Mouse (Mus musculus) hindbrain, embryonic 11.5 days (tissue): ENCODE results near the gene Ttll10. TPM values are rescaled to one million over a fixed set of nuclear protein-coding genes. Genes with fewer than 3 reads are reported as not detected.

ENCODE experiments used
- ATAC-seq: fragments of 200-750 bp; cut with Nextera tagmentation; 2 replicates; pipeline ENCODE4 v1.8.0; 2017; ENCODE audit warnings: mild to moderate bottlenecking, moderate TSS enrichment, moderate library complexity; ENCODE audit not compliant: low FRiP score
- DNase-seq: peaks from one replicate; pipeline ENCODE4 v3.0.0-alpha.2; 2015; ENCODE audit warnings: low spot score
- H3K27ac ChIP-seq: fragments of 300-500 bp; sonication (generic); 2 replicates; pipeline ENCODE4 v1.5.1; 2014; ENCODE audit warnings: mild to moderate bottlenecking, low read depth, low read length
- H3K27me3 ChIP-seq: fragments of 300-500 bp; sonication (generic); 2 replicates; pipeline ENCODE4 v1.6.1; 2014; ENCODE audit warnings: mild to moderate bottlenecking, low read length, moderate library complexity, mixed read lengths; ENCODE audit not compliant: control insufficient read depth, insufficient read depth
- H3K36me3 ChIP-seq: fragments of 300-500 bp; sonication (generic); 2 replicates; pipeline ENCODE4 v1.6.1; 2014; ENCODE audit warnings: mild to moderate bottlenecking, low read length, moderate library complexity, mixed read lengths; ENCODE audit not compliant: control insufficient read depth, insufficient read depth
- H3K4me1 ChIP-seq: fragments of 300-500 bp; sonication (generic); replicated peaks from 2 replicates; pipeline ENCODE4 v1.6.1; 2014; ENCODE audit warnings: low read length, mixed read lengths; ENCODE audit not compliant: control insufficient read depth, insufficient read depth
- H3K4me2 ChIP-seq: fragments of 300-500 bp; sonication (generic); replicated peaks from 2 replicates; pipeline ENCODE4 v1.6.1; 2014; ENCODE audit warnings: mild to moderate bottlenecking, low read depth, low read length
- H3K4me3 ChIP-seq: fragments of 300-500 bp; sonication (generic); 2 replicates; pipeline ENCODE4 v1.5.1; 2014; ENCODE audit warnings: low read depth, low read length
- H3K9ac ChIP-seq: fragments of 300-500 bp; sonication (generic); 2 replicates; pipeline ENCODE4 v1.6.1; 2014; ENCODE audit warnings: low read depth, low read length
- H3K9me3 ChIP-seq: fragments of 300-500 bp; sonication (generic); 2 replicates; pipeline ENCODE4 v1.6.1; 2016; ENCODE audit warnings: low read length; ENCODE audit not compliant: control insufficient read depth
- WGBS: fragments of 180-500 bp; shearing (Covaris S2); extraction: QIAGEN DNeasy Blood & Tissue Kit; methylation state at CpG from one replicate; pipeline ENCODE4 v1.1.7; 2014; 5-methylcytosine and 5-hydroxymethylcytosine counted together
- polyA plus RNA-seq: library from polyadenylated mRNA; unstranded; fragments of >200 nt; fragmentation: Nextera tagmentation; extraction: Ambion mirVana; gene quantifications from 2 replicates; pipeline ENCODE4 v1.2.1, GENCODE M21; 2014

The Ttll10 gene
- polyA plus RNA-seq, 1 experiment from 2014 or later: not detected

GRCm38 (mm10) chr4:156058826-156059225 is 388 bp downstream of the Ttll10 start:
- H3K27me3 ChIP-seq: no peaks in the 10 kb centered on the region
- H3K4me1 ChIP-seq: no peaks in the 10 kb centered on the region; the same call in 1 of the 2 replicates
- no peaks in the 10 kb centered on the region for H3K36me3 ChIP-seq
- H3K9ac ChIP-seq: no peak overlapping the region
- DNase-seq: no peak
- 70% methylated on average over 9 of the region's 9 CpGs for WGBS
- H3K9me3 ChIP-seq: no peaks in the 10 kb centered on the region
- ATAC-seq: no peak
- no peak overlapping the region for H3K4me3 ChIP-seq
- H3K27ac ChIP-seq: no peak overlapping the region
- no peak overlapping the region for H3K4me2 ChIP-seq

GRCm38 (mm10) chr4:156057702-156058101 is 1.5 kb downstream of the Ttll10 start:
- H3K9ac ChIP-seq: no peak overlapping the region
- no peaks in the 10 kb centered on the region for H3K36me3 ChIP-seq
- no peaks in the 10 kb centered on the region for H3K27me3 ChIP-seq
- no peak overlapping the region for H3K4me2 ChIP-seq
- WGBS: 66% methylated on average over 10 of the region's 10 CpGs
- no peak overlapping the region for H3K4me3 ChIP-seq
- no peaks in the 10 kb centered on the region for H3K4me1 ChIP-seq
- no peaks in the 10 kb centered on the region for H3K9me3 ChIP-seq
- DNase-seq (no peak), ATAC-seq (no peak)
- no peak overlapping the region for H3K27ac ChIP-seq

- DNase-seq: no peak
- Histone ChIP-seq H3K9ac (no peak overlapping the region), H3K27ac (no peak overlapping the region), H3K4me2 (no peak overlapping the region), H3K27me3 (no peaks in the 10 kb centered on the region), H3K4me1 (no peaks in the 10 kb centered on the region), H3K36me3 (no peaks in the 10 kb centered on the region), H3K4me3 (no peak overlapping the region), H3K9me3 (no peaks in the 10 kb centered on the region)
- no peak for ATAC-seq
- 86% methylated on average over 5 of the region's 5 CpGs for WGBS
Measured at GRCm38 (mm10) chr4:156055173-156055572, 4.0 kb downstream of the Ttll10 start.

- Histone ChIP-seq H3K4me1 (no peaks in the 10 kb centered on the region), H3K36me3 (no peaks in the 10 kb centered on the region), H3K27ac (no peak overlapping the region), H3K27me3 (no peaks in the 10 kb centered on the region), H3K4me3 (no peak overlapping the region), H3K9me3 (no peaks in the 10 kb centered on the region), H3K9ac (no peak overlapping the region), H3K4me2 (no peak overlapping the region)
- 92% methylated on average over 6 of the region's 6 CpGs for WGBS
- DNase-seq: no peak
- no peak for ATAC-seq
Measured at GRCm38 (mm10) chr4:156054606-156055005, 4.6 kb downstream of the Ttll10 start.

GRCm38 (mm10) chr4:156054130-156054529 is 5.1 kb downstream of the Ttll10 start:
- no peak overlapping the region for H3K27ac ChIP-seq
- H3K4me2 ChIP-seq: no peak overlapping the region
- no peaks in the 10 kb centered on the region for H3K27me3 ChIP-seq
- H3K9ac ChIP-seq: no peak overlapping the region
- DNase-seq (no peak), ATAC-seq (no peak)
- no peak overlapping the region for H3K4me3 ChIP-seq
- H3K36me3 ChIP-seq: no peaks in the 10 kb centered on the region
- WGBS: 85% methylated on average over 4 of the region's 4 CpGs
- H3K9me3 ChIP-seq: no peaks in the 10 kb centered on the region
- H3K4me1 ChIP-seq: no peaks in the 10 kb centered on the region

GRCm38 (mm10) chr4:156053113-156053512 is 6.1 kb downstream of the Ttll10 start:
- ATAC-seq (no peak), DNase-seq (no peak)
- Histone ChIP-seq H3K36me3 (no peaks in the 10 kb centered on the region), H3K9ac (no peak overlapping the region), H3K4me1 (no peaks in the 10 kb centered on the region), H3K27me3 (no peaks in the 10 kb centered on the region), H3K4me3 (no peak overlapping the region), H3K4me2 (no peak overlapping the region), H3K27ac (no peak overlapping the region), H3K9me3 (no peaks in the 10 kb centered on the region)
- WGBS: 77% methylated on average over 4 of the region's 4 CpGs

GRCm38 (mm10) chr4:156050391-156050980 is 8.7 kb downstream of the Ttll10 start:
- H3K27me3 ChIP-seq: no peaks in the 10 kb centered on the region
- H3K4me1 ChIP-seq: no peaks in the 10 kb centered on the region
- 76% methylated on average over 6 of the region's 6 CpGs for WGBS
- no peaks in the 10 kb centered on the region for H3K9me3 ChIP-seq
- no peak overlapping the region for H3K4me3 ChIP-seq
- DNase-seq (no peak), ATAC-seq (no peak)
- no peak overlapping the region for H3K4me2 ChIP-seq
- H3K36me3 ChIP-seq: no peaks in the 10 kb centered on the region
- no peak overlapping the region for H3K9ac ChIP-seq
- H3K27ac ChIP-seq: no peak overlapping the region

GRCm38 (mm10) chr4:156049779-156050178 is 9.4 kb downstream of the Ttll10 start:
- 85% methylated on average over 3 of the region's 3 CpGs for WGBS
- Histone ChIP-seq H3K4me3 (no peak overlapping the region), H3K27me3 (no peaks in the 10 kb centered on the region), H3K4me2 (no peak overlapping the region), H3K4me1 (no peaks in the 10 kb centered on the region), H3K9ac (no peak overlapping the region), H3K36me3 (no peaks in the 10 kb centered on the region), H3K27ac (no peak overlapping the region), H3K9me3 (no peaks in the 10 kb centered on the region)
- DNase-seq (no peak), ATAC-seq (no peak)

- 70% methylated on average over 5 of the region's 5 CpGs for WGBS
- Histone ChIP-seq H3K27me3 (no peaks in the 10 kb centered on the region), H3K4me3 (no peak overlapping the region), H3K9me3 (no peaks in the 10 kb centered on the region), H3K4me2 (no peak overlapping the region), H3K27ac (no peak overlapping the region), H3K9ac (no peak overlapping the region), H3K36me3 (no peaks in the 10 kb centered on the region), H3K4me1 (no peaks in the 10 kb centered on the region)
- no peak for ATAC-seq
- no peak for DNase-seq
Measured at GRCm38 (mm10) chr4:156044754-156045153, 14.5 kb downstream of the Ttll10 start.
